Comparison of ENCODE assay signal across 26 mouse cellular contexts in genomic region chr6:6455566-6455965, GRCm38 (mm10).
"Had no signal": no experiment of that assay in that cellular context is flagged by ENCODE, and none has a peak within 500 bp of the region (broad histone marks: within the 10 kb centered on the region; RNA-seq: fewer than 3 reads in every experiment).

No protein-coding gene starts in this region.

- H3K9ac ChIP-seq: heart, embryonic 13.5 days; heart, embryonic 15.5 days; hindbrain, embryonic 13.5 days; hindbrain, embryonic 15.5 days; kidney, embryonic 15.5 days; limb, embryonic 13.5 days; limb, embryonic 15.5 days; liver, embryonic 12.5 days had no signal

- H3K4me3 ChIP-seq: heart, adult 2 months; heart, embryonic 13.5 days; heart, embryonic 15.5 days; hindbrain, embryonic 13.5 days; hindbrain, embryonic 15.5 days; kidney, embryonic 15.5 days; left cerebral cortex, adult 2 months; limb, embryonic 13.5 days; limb, embryonic 15.5 days; liver, embryonic 12.5 days had no signal

- H3K4me1 ChIP-seq: heart, embryonic 15.5 days; kidney, embryonic 15.5 days; liver, embryonic 12.5 days had no signal

- H3K36me3 ChIP-seq: heart, embryonic 13.5 days; heart, embryonic 15.5 days; hindbrain, embryonic 13.5 days; hindbrain, embryonic 15.5 days; kidney, embryonic 15.5 days; limb, embryonic 13.5 days; limb, embryonic 15.5 days; liver, embryonic 12.5 days had no signal

- H3K4me2 ChIP-seq: heart, embryonic 11.5 days; heart, embryonic 13.5 days; heart, embryonic 15.5 days; hindbrain, embryonic 13.5 days; hindbrain, embryonic 15.5 days; kidney, embryonic 15.5 days; limb, embryonic 13.5 days; limb, embryonic 15.5 days; liver, embryonic 12.5 days had no signal

- H3K27ac ChIP-seq: heart, adult 2 months; heart, embryonic 13.5 days; heart, embryonic 15.5 days; hindbrain, embryonic 13.5 days; hindbrain, embryonic 15.5 days; hindbrain, postnatal 0 days; kidney, embryonic 15.5 days; kidney, postnatal 0 days; left cerebral cortex, adult 2 months; limb, embryonic 13.5 days; limb, embryonic 15.5 days; liver, embryonic 12.5 days had no signal

- ATAC-seq: hindbrain, postnatal 0 days; intestine, embryonic 16.5 days; liver, embryonic 12.5 days had no signal

- H3K9me3 ChIP-seq: heart, embryonic 13.5 days; heart, embryonic 15.5 days; hindbrain, embryonic 13.5 days; hindbrain, embryonic 15.5 days; kidney, embryonic 15.5 days; limb, embryonic 13.5 days; limb, embryonic 15.5 days; liver, embryonic 12.5 days had no signal

- H3K27me3 ChIP-seq: heart, embryonic 13.5 days; heart, embryonic 15.5 days; hindbrain, embryonic 13.5 days; hindbrain, embryonic 15.5 days; limb, embryonic 13.5 days; limb, embryonic 15.5 days; liver, embryonic 12.5 days had no signal

- DNase-seq: gastrocnemius, postnatal 14 days; gastrocnemius, postnatal 36 days; heart, adult 11 months; heart, adult 2 months; heart, postnatal 14 days; heart, postnatal 36 days; kidney, adult 11 months; kidney, adult 2 months; kidney, adult 9 months; kidney, postnatal 14 days; kidney, postnatal 36 days; layer of hippocampus, adult 9-11 months; layer of hippocampus, postnatal 36 days had no signal
